Mouse (Mus musculus) CH12.LX (cell line): ENCODE data around the gene Cx3cr1.
A peak's percentile ranks its signal among the peaks of the same experiment; 100 is the strongest.

Experiments used
- CTCF ChIP-seq, 2 experiments: IDR thresholded peaks in 1 of 2; conservative IDR thresholded peaks in 1 of 2; 2 replicates each; pipeline ENCODE4 v1.5.1; 2011 to 2012; ENCODE audit warnings: low read depth in 2 of 2, low read length in 2 of 2, improper control_type of control experiment in 1 of 2, inconsistent platforms in 1 of 2, mild to moderate bottlenecking in 1 of 2, moderate library complexity in 1 of 2
- ELF1 ChIP-seq: IDR thresholded peaks from 2 replicates; pipeline ENCODE4 v1.6.1; 2014; ENCODE audit warnings: low read depth, mild to moderate bottlenecking, inconsistent platforms, low read length, improper control_type of control experiment
- EP300 ChIP-seq: IDR thresholded peaks from 2 replicates; pipeline ENCODE4 v1.6.1; 2011; ENCODE audit warnings: low read length, improper control_type of control experiment
- GABPA ChIP-seq: IDR thresholded peaks from 2 replicates; pipeline ENCODE4 v1.6.1; 2012; ENCODE audit warnings: low read depth, low read length, improper control_type of control experiment, inconsistent platforms; ENCODE audit not compliant: insufficient replicate concordance
- MAFK ChIP-seq: IDR thresholded peaks from 2 replicates; pipeline ENCODE4 v1.6.1; 2011; ENCODE audit warnings: low read length, improper control_type of control experiment; ENCODE audit not compliant: insufficient replicate concordance
- MAZ ChIP-seq: IDR thresholded peaks from 2 replicates; pipeline ENCODE4 v1.6.1; 2012; ENCODE audit warnings: low read depth, mild to moderate bottlenecking, inconsistent platforms, low read length, improper control_type of control experiment, moderate library complexity
- MYC ChIP-seq: IDR thresholded peaks from 2 replicates; pipeline ENCODE4 v1.6.1; 2011; ENCODE audit warnings: low read depth, mild to moderate bottlenecking, improper control_type of control experiment, low read length
- NRF1 ChIP-seq: IDR thresholded peaks from 2 replicates; pipeline ENCODE4 v1.6.1; 2014; ENCODE audit warnings: low read depth, mild to moderate bottlenecking, inconsistent platforms, low read length, improper control_type of control experiment, moderate library complexity
- POLR2A ChIP-seq: IDR thresholded peaks from 2 replicates; pipeline ENCODE4 v1.6.1; 2011; ENCODE audit warnings: low read depth, mild to moderate bottlenecking, improper control_type of control experiment, low read length
- ZKSCAN1 ChIP-seq: IDR thresholded peaks from 2 replicates; pipeline ENCODE4 v1.6.1; 2012; ENCODE audit warnings: low read depth, inconsistent platforms, low read length, improper control_type of control experiment, borderline replicate concordance
- ZNF384 ChIP-seq: IDR thresholded peaks from 2 replicates; pipeline ENCODE4 v1.6.1; 2012; ENCODE audit warnings: low read depth, low read length, improper control_type of control experiment, inconsistent platforms

DNA sequence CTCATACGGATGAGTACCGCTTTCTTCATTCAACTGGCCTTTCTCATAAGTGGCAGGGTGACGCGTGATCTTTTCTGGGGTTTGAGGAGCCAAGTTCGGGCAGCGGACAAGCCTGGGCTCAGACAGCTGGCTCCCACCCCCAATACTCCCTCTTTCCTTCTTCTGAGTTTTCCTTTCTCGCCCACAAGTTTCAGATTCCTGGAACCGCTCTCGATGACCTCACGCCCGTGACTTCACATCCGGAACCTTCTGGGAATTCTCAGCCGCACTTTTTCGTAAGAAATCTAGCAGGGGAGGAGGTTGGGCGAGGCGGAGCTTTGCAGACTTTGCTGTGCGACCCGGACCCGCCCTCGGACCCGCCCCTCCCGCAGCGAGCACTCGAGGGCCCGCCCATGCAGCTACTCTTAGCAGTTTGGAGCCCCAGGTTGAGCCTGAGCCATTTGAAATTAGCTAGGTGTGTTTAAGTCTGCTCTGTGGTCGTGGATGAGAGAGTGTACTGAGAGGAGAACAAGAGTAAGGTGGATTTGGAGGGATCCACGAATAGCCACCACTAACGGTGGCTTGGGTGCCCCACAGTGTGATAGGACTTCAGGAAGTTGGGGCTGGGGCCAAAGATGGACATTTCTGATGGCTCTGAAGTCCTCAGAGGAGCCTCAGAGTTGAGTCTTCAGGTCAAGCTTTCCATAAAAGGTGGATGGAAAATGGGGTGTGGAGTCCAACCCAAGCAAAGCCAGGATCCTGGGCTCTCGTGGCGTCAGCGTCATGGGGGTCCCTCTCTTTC is 67.5 kb downstream of the Cx3cr1 start:
- TF ChIP-seq EP300 (no peak), CTCF (conservative IDR thresholded peaks at IDR 0.05 in 1 of 2, IDR thresholded peaks at IDR 0.05 in 1 of 2; ENCODE audit: low read depth in 2 of 2, low read length in 2 of 2) (no peak), ELF1 (no peak; the same call in 1 of the 2 replicates), NRF1 (no peak), MYC (no peak), ZKSCAN1 (no peak), ZNF384 (no peak), MAFK (no peak), POLR2A (peak; percentile 33; the same call in 1 of the 2 replicates), MAZ (0 out of 2 replicates have a peak, but pooled peaks have one; percentile 17), GABPA (no peak)
